Mouse (Mus musculus): ENCODE measurements around the gene Ndrg4.

DNA sequence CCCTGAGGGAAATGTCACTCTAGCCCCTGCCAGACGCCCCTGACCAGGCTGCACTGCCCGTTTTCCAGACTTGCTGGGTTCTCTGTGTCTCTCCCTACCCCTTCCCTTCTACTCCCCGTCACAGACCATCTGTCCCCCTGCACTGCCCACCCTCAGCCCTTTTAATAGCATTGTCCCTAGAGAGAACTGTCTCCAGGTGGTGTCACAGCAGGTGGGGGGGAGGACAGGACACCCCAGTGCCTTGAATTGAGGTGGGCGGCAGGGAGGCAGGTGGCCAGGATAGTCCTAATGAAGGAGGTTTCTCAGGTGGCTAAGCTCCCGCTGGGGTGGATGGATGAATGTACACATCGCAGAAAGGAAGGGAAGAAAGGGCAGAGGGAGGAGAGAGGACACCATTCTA, 17.9 kb downstream of the Ndrg4 start:
- TF ChIP-seq CTCF (IDR thresholded peaks at IDR 0.05; ENCODE audit: low read depth): no peak
- TF ChIP-seq EP300 (IDR thresholded peaks at IDR 0.05; ENCODE audit: low read depth): no peak

Data from liver, postnatal 0 days (tissue).